Mouse (Mus musculus) embryo, embryonic 9.5 days (tissue): ENCODE data around the gene Rpl13a.
"Not testable (repeated sequence)": the region's sequence is repeated elsewhere in the genome, so short reads cannot be mapped to it uniquely, and the experiment has no call there.

Source experiments
- DNase-seq: peaks from one replicate; pipeline ENCODE4 v3.0.0-alpha.2; 2017; ENCODE audit errors: extremely low spot score

The Rpl13a gene

GRCm38 (mm10) chr7:45156206-45156605 lies 27.6 kb upstream of the Rpl13a start:
- no peak for DNase-seq

- no peak for DNase-seq
Observed at GRCm38 (mm10) chr7:45155590-45155989, 27.0 kb upstream of the Rpl13a start.

GRCm38 (mm10) chr7:45154993-45155514 lies 26.5 kb upstream of the Rpl13a start:
- DNase-seq, result no peak

GRCm38 (mm10) chr7:45154096-45154992 lies 25.8 kb upstream of the Rpl13a start, which contains the start of the genes Pih1d1 and Aldh16a1:
TSS of gene Pih1d1 (plus strand) at chr7:45154303.
TSS of gene Aldh16a1 (minus strand) at chr7:45154584.
- peak; percentile 97 for DNase-seq

- no peak for DNase-seq
Observed at GRCm38 (mm10) chr7:45153586-45153985, 25.0 kb upstream of the Rpl13a start.

GRCm38 (mm10) chr7:45153052-45153451 lies 24.5 kb upstream of the Rpl13a start:
- not testable (repeated sequence) for DNase-seq

GRCm38 (mm10) chr7:45151303-45151702 lies 22.7 kb upstream of the Rpl13a start:
- no peak for DNase-seq

GRCm38 (mm10) chr7:45150321-45150720 lies 21.8 kb upstream of the Rpl13a start:
- no peak for DNase-seq

GRCm38 (mm10) chr7:45149545-45149944 lies 21.0 kb upstream of the Rpl13a start:
- DNase-seq, result no peak

- DNase-seq, result no peak
Observed at GRCm38 (mm10) chr7:45148534-45149098, 20.1 kb upstream of the Rpl13a start.

- no peak for DNase-seq
Observed at GRCm38 (mm10) chr7:45147899-45148298, 19.3 kb upstream of the Rpl13a start.

GRCm38 (mm10) chr7:45147267-45147666 lies 18.7 kb upstream of the Rpl13a start:
- DNase-seq, result no peak

- no peak for DNase-seq
Observed at GRCm38 (mm10) chr7:45145460-45145859, 16.9 kb upstream of the Rpl13a start.

- DNase-seq, result no peak
Observed at GRCm38 (mm10) chr7:45144368-45145174, 16.0 kb upstream of the Rpl13a start.

GRCm38 (mm10) chr7:45141914-45142313 lies 13.4 kb upstream of the Rpl13a start:
- no peak for DNase-seq

- DNase-seq, result no peak
Observed at GRCm38 (mm10) chr7:45141319-45141718, 12.8 kb upstream of the Rpl13a start.

GRCm38 (mm10) chr7:45139904-45140723 lies 11.6 kb upstream of the Rpl13a start:
- no peak for DNase-seq

GRCm38 (mm10) chr7:45138403-45138802 lies 9.8 kb upstream of the Rpl13a start:
- DNase-seq, result no peak

GRCm38 (mm10) chr7:45137171-45138006 lies 8.8 kb upstream of the Rpl13a start:
- no peak for DNase-seq

GRCm38 (mm10) chr7:45135993-45136567 lies 7.5 kb upstream of the Rpl13a start, which contains the start of the genes Gm45713 and Flt3l:
TSS of gene Gm45713 (minus strand) at chr7:45136231.
TSS of gene Flt3l (minus strand) at chr7:45136432.
- peak; percentile 79 for DNase-seq
